Mouse (Mus musculus) erythroblast, embryonic 14.5 days (primary cell): ENCODE measurements around the gene Pdcd1lg2.

Experiments used
- GATA1 ChIP-seq: IDR thresholded peaks from 2 replicates; pipeline ENCODE4 v1.6.1; 2012; ENCODE audit warnings: low read length, inconsistent platforms, mixed read lengths
- TAL1 ChIP-seq: IDR thresholded peaks from 3 replicates; pipeline ENCODE4 v1.6.1; 2012; ENCODE audit warnings: low read length, inconsistent platforms, mixed read lengths

- no peak for TF ChIP-seq GATA1
- no peak for TF ChIP-seq TAL1
These were observed 47.3 kb downstream of the Pdcd1lg2 start for GRCm38 (mm10) chr19:29457982-29458381.
